Mouse (Mus musculus): Measurements from ENCODE around the gene AI661453. TPM values are rescaled to one million over a fixed set of nuclear protein-coding genes. Genes with fewer than 3 reads are reported as not detected.
"Not testable (repeated sequence)": the region's sequence is repeated elsewhere in the genome, so short reads cannot be mapped to it uniquely, and the experiment has no call there.

The AI661453 gene
- total RNA-seq, 1 experiment: 2.2 TPM

DNA sequence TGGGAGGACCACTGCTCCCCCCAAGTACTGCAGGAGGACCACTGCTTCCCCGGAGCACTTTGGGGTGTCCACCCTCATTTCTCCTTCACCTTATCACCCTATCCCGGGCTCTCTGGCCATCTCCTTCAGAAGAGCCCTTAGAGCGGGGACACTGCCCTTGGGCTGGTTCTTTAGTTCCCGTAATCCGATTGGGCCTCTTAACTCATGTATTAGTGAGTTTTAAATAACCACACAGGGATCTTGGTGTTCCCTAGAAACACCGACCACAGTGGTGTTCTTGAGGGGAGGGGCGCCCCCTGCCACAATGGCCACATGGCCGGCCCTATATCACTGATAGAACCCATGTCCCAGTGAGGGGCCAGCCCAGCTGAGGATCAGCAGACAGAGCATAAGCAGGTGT, 37.3 kb upstream of the AI661453 start:
- peaks cover 0 to 11% of the 10 kb centered on the region in 2 experiments; a peak in 2 of 4 replicates for H3K4me1 ChIP-seq (ENCODE audit: control insufficient read depth in 2 of 2, insufficient read depth in 2 of 2, low read length in 2 of 2, poor library complexity in 1 of 2)
- no peak for TF ChIP-seq MAFK (IDR thresholded peaks at IDR 0.05; ENCODE audit: insufficient read depth, low read depth, low read length)
- no peak for TF ChIP-seq HCFC1 (IDR thresholded peaks at IDR 0.05; ENCODE audit: borderline replicate concordance, insufficient read depth, low read length)
- no peak for TF ChIP-seq ZC3H11A (IDR thresholded peaks at IDR 0.05; ENCODE audit: borderline replicate concordance, low read depth, low read length)
- no peak for TF ChIP-seq ZNF384 (IDR thresholded peaks at IDR 0.05; ENCODE audit: low read depth, low read length)
- TF ChIP-seq CHD2 (IDR thresholded peaks at IDR 0.05; ENCODE audit: low read depth, low read length): no peak
- DNase-seq (ENCODE audit: low read depth, low spot score): no peak
- no peaks in the 10 kb centered on the region for H3K9me3 ChIP-seq (ENCODE audit: control insufficient read depth, insufficient read depth, low read depth, low read length)
- H3K36me3 ChIP-seq (ENCODE audit: control insufficient read depth, insufficient read depth, low read length, poor library complexity, severe bottlenecking): no peaks in the 10 kb centered on the region
- H3K9ac ChIP-seq (ENCODE audit: insufficient read depth, low read depth, low read length, poor library complexity, severe bottlenecking): no peak overlapping the region
- in situ Hi-C loops (cut with MboI; ENCODE audit: low sequenced_read_pairs in 2 of 2, unreplicated experiment in 2 of 2): no loop called here
- no peak overlapping the region for H3K4me3 ChIP-seq (ENCODE audit: insufficient read depth in 1 of 2, low read depth in 1 of 2, low read length in 2 of 2, poor library complexity in 1 of 2, severe bottlenecking in 1 of 2)
- no peak overlapping the region for H3K27ac ChIP-seq (ENCODE audit: insufficient read depth, low read depth, low read length, poor library complexity, severe bottlenecking)

DNA sequence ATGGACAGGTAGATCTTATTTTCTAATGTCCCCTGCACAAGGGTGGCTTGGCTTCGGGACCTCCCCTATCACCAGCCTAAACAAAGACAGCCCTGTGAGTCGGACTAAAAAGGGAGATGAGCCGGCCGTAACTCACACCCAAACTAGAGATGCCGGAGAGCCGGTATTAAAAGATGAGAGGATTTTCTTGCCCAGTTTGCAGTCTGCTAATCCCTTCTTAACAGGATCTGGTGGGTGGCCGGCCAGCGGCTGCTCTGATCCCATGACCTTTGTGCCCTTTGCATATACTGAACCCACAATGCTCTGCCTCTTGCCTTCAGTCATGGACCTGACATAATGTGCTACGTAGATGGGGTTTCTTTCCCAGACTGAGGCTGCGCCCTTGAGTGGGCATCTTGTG, 36.0 kb upstream of the AI661453 start, which contains the start of gene Guca1a:
Guca1a (minus strand) TSS at position 134 of the 400 bp plus-strand sequence.
- no peak for TF ChIP-seq HCFC1 (IDR thresholded peaks at IDR 0.05; ENCODE audit: borderline replicate concordance, insufficient read depth, low read length)
- no peak for TF ChIP-seq ZNF384 (IDR thresholded peaks at IDR 0.05; ENCODE audit: low read depth, low read length)
- no peak for TF ChIP-seq MAFK (IDR thresholded peaks at IDR 0.05; ENCODE audit: insufficient read depth, low read depth, low read length)
- TF ChIP-seq ZC3H11A (IDR thresholded peaks at IDR 0.05; ENCODE audit: borderline replicate concordance, low read depth, low read length): no peak
- TF ChIP-seq CHD2 (IDR thresholded peaks at IDR 0.05; ENCODE audit: low read depth, low read length): no peak
- no peak within 1 kb of the TSS for H3K9ac ChIP-seq (ENCODE audit: insufficient read depth, low read depth, low read length, poor library complexity, severe bottlenecking)
- in situ Hi-C loops (cut with MboI; ENCODE audit: low sequenced_read_pairs in 2 of 2, unreplicated experiment in 2 of 2): no loop called here
- H3K36me3 ChIP-seq (ENCODE audit: control insufficient read depth, insufficient read depth, low read length, poor library complexity, severe bottlenecking): no peaks in the 10 kb centered on the region
- H3K4me1 ChIP-seq (ENCODE audit: control insufficient read depth in 2 of 2, insufficient read depth in 2 of 2, low read length in 2 of 2, poor library complexity in 1 of 2): 0 out of 4 replicates have a peak, but pooled peaks cover 0 to 5% of the 10 kb centered on the region in 2 experiments
- H3K27ac ChIP-seq (ENCODE audit: insufficient read depth, low read depth, low read length, poor library complexity, severe bottlenecking): no peak within 1 kb of the TSS
- DNase-seq (ENCODE audit: low read depth, low spot score): no peak
- H3K4me3 ChIP-seq (ENCODE audit: insufficient read depth in 1 of 2, low read depth in 1 of 2, low read length in 2 of 2, poor library complexity in 1 of 2, severe bottlenecking in 1 of 2): no peak within 1 kb of the TSS
- no peaks in the 10 kb centered on the region for H3K9me3 ChIP-seq (ENCODE audit: control insufficient read depth, insufficient read depth, low read depth, low read length)

GRCm38 (mm10) chr17:47407717-47408557, 28.5 kb upstream of the AI661453 start:
- no peak overlapping the region for H3K4me3 ChIP-seq (ENCODE audit: insufficient read depth in 1 of 2, low read depth in 1 of 2, low read length in 2 of 2, poor library complexity in 1 of 2, severe bottlenecking in 1 of 2)

DNA sequence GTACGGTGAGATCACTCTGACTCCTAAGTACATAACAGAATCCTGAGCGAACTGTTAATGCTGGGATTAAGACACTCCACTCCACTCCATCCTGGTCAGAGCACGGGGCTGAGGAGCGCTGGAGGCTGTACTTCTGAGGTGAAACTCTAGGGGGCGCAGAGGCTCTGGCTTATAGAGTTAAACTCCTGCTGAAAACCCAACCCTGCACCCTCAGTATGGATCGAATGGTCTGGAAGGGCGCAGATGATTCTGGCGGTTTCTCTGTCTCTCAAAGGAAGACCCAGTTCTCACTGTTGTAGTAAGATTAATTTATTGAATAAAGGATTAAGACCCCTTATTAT, 27.9 kb upstream of the AI661453 start:
- no peak overlapping the region for H3K27ac ChIP-seq (ENCODE audit: insufficient read depth, low read depth, low read length, poor library complexity, severe bottlenecking)
- TF ChIP-seq ZC3H11A (IDR thresholded peaks at IDR 0.05; ENCODE audit: borderline replicate concordance, low read depth, low read length) (no peak), CHD2 (IDR thresholded peaks at IDR 0.05; ENCODE audit: low read depth, low read length) (no peak)
- H3K4me3 ChIP-seq (ENCODE audit: insufficient read depth in 1 of 2, low read depth in 1 of 2, low read length in 2 of 2, poor library complexity in 1 of 2, severe bottlenecking in 1 of 2): no peak overlapping the region
- H3K36me3 ChIP-seq (ENCODE audit: control insufficient read depth, insufficient read depth, low read length, poor library complexity, severe bottlenecking): no peaks in the 10 kb centered on the region
- in situ Hi-C loops (cut with MboI; ENCODE audit: low sequenced_read_pairs in 2 of 2, unreplicated experiment in 2 of 2): no loop called here
- H3K9me3 ChIP-seq (ENCODE audit: control insufficient read depth, insufficient read depth, low read depth, low read length): no peaks in the 10 kb centered on the region
- H3K4me1 ChIP-seq (ENCODE audit: control insufficient read depth in 2 of 2, insufficient read depth in 2 of 2, low read length in 2 of 2, poor library complexity in 1 of 2): no peaks in the 10 kb centered on the region; a peak in 1 of 4 replicates
- peak; percentile 72 for DNase-seq (ENCODE audit: low read depth, low spot score)
- no peak overlapping the region for H3K9ac ChIP-seq (ENCODE audit: insufficient read depth, low read depth, low read length, poor library complexity, severe bottlenecking)

More at GRCm38 (mm10) chr17:47407717-47408557, 28.5 kb upstream of the AI661453 start:
- in situ Hi-C loops (cut with MboI; ENCODE audit: low sequenced_read_pairs in 2 of 2, unreplicated experiment in 2 of 2): no loop called here
- DNase-seq (ENCODE audit: low read depth, low spot score): no peak
- TF ChIP-seq ZNF384 (IDR thresholded peaks at IDR 0.05; ENCODE audit: low read depth, low read length) (no peak), MAFK (IDR thresholded peaks at IDR 0.05; ENCODE audit: insufficient read depth, low read depth, low read length) (no peak), CHD2 (IDR thresholded peaks at IDR 0.05; ENCODE audit: low read depth, low read length) (no peak), ZC3H11A (IDR thresholded peaks at IDR 0.05; ENCODE audit: borderline replicate concordance, low read depth, low read length) (no peak), HCFC1 (IDR thresholded peaks at IDR 0.05; ENCODE audit: borderline replicate concordance, insufficient read depth, low read length) (no peak)
- H3K9ac ChIP-seq (ENCODE audit: insufficient read depth, low read depth, low read length, poor library complexity, severe bottlenecking): no peak overlapping the region
- H3K36me3 ChIP-seq (ENCODE audit: control insufficient read depth, insufficient read depth, low read length, poor library complexity, severe bottlenecking): no peaks in the 10 kb centered on the region
- no peaks in the 10 kb centered on the region for H3K9me3 ChIP-seq (ENCODE audit: control insufficient read depth, insufficient read depth, low read depth, low read length)
- no peak overlapping the region for H3K27ac ChIP-seq (ENCODE audit: insufficient read depth, low read depth, low read length, poor library complexity, severe bottlenecking)
- no peaks in the 10 kb centered on the region; a peak in 1 of 4 replicates for H3K4me1 ChIP-seq (ENCODE audit: control insufficient read depth in 2 of 2, insufficient read depth in 2 of 2, low read length in 2 of 2, poor library complexity in 1 of 2)

GRCm38 (mm10) chr17:47409897-47410861, 26.2 kb upstream of the AI661453 start:
- peak overlapping the region; percentile 24 to 62; a peak in 2 of 4 replicates for H3K4me3 ChIP-seq (ENCODE audit: insufficient read depth in 1 of 2, low read depth in 1 of 2, low read length in 2 of 2, poor library complexity in 1 of 2, severe bottlenecking in 1 of 2)
- H3K27ac ChIP-seq (ENCODE audit: insufficient read depth, low read depth, low read length, poor library complexity, severe bottlenecking); in situ Hi-C loops (cut with MboI; ENCODE audit: low sequenced_read_pairs in 2 of 2, unreplicated experiment in 2 of 2); DNase-seq (ENCODE audit: low read depth, low spot score); H3K36me3 ChIP-seq (ENCODE audit: control insufficient read depth, insufficient read depth, low read length, poor library complexity, severe bottlenecking); H3K4me1 ChIP-seq (ENCODE audit: control insufficient read depth in 2 of 2, insufficient read depth in 2 of 2, low read length in 2 of 2, poor library complexity in 1 of 2); H3K9me3 ChIP-seq (ENCODE audit: control insufficient read depth, insufficient read depth, low read depth, low read length): not testable (repeated sequence)
- H3K9ac ChIP-seq (ENCODE audit: insufficient read depth, low read depth, low read length, poor library complexity, severe bottlenecking): peak overlapping the region; percentile 52; the same call in 1 of the 2 replicates
